Mouse (Mus musculus) urinary bladder, postnatal 0 days (tissue): ENCODE results near the gene Porcn. TPM values are rescaled to one million over a fixed set of nuclear protein-coding genes. Genes with fewer than 3 reads are reported as not detected.

Experiments
- polyA plus RNA-seq: library from polyadenylated mRNA; unstranded; fragments of >200 nt; fragmentation: Nextera tagmentation; extraction: Ambion mirVana; gene quantifications from 2 replicates; pipeline ENCODE4 v1.2.1, GENCODE M21; 2015

The Porcn gene
- polyA plus RNA-seq, result 17.8 and 20.1 TPM in 2 replicates

DNA sequence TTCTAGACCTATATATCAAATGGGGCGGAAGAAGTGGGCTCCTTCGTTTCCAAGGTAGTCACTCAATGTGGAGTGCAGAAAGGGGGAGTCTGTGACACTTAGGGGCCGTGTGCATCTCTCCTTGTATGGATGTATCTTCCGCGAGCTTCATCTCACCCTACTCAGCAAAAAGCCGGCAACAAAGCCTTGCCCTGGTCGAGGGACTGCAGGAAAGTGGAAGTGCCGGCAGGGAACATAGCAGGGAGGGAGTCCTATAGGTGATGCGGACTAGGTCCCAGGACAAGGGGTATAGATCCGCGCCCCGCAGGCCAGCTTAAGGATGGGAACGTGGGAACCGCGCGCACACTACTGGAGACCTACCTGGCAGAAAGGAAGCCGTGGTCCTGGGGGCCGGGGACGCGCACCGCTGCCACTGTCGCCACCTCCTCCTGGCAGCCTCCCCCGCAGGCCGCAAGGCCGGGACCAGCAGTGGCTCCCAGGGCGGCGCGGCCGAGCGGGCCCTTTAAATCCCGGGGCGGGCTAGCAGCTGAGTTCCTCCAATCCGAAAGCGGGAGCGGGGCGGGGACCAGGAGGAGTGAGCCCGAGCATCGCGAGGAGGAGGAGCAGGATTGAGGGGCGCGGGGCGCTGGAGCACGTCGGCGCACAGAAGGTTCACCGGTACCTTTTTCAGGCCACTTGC lies at the start of gene Porcn:
TSS of gene Porcn (minus strand) at position 511 of the 679 bp plus-strand sequence.

DNA sequence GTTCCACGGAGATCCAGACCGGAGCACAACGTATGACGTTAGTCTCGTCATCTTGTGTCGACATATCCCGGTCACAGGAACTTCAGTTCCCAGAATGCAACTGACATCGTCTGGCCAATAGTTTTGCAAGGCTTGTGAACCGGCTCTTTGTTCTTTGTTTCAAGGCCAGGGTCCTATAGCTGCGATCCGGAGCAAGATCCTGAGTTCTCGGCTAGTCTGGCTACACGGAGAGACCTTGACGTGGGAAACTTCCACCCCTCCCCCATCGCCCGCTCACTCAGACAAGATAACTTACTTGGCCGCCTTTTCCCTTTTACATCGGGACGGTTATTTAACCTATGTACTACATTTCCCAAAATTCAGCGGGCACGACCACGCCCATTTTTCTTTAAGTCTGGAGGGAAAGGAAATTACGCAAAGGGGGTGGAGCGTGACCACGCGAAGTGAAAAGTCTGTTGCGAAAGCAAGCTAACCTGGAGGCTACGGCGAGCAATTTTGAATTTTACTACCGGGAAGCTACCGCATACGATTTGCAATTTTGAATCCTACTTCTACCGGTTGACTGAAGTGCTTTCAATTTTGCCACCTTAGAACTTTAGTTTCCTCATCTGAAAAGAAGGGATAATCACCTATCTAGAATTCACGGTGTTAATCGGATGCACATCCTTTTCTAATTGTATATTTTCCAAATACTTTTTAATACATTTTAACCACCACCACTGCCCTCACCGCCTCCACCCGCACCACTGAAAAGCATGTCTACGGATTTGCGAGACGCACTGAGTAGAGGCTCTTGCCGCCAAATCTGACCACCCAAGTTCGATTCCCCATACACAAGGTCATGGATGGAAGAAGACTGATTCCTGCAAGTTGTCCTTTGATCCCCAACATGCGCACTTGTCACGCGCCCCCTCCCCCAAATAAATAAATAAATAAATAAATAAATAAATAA lies 46.3 kb upstream of the Porcn start, which contains the start of gene Ftsj1:
TSS of gene Ftsj1 (minus strand) at position 73 of the 952 bp plus-strand sequence.

DNA sequence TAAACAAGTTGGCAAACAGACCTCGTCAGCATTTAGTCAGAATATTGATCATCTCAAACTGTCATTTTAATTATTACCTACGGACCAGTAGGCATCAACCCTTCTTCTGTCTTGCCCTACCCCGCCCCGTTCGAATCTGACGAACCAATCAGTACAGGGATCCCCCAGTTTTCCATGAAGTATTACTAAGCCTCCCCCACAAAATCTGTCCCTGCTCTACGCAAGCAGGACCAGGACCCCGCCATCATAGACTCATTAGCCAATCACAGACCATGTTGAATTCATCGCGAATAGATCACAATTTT lies 13.0 kb downstream of the Porcn start, which contains the start of gene Ebp:
TSS of gene Ebp (minus strand) at position 94 of the 305 bp plus-strand sequence.

DNA sequence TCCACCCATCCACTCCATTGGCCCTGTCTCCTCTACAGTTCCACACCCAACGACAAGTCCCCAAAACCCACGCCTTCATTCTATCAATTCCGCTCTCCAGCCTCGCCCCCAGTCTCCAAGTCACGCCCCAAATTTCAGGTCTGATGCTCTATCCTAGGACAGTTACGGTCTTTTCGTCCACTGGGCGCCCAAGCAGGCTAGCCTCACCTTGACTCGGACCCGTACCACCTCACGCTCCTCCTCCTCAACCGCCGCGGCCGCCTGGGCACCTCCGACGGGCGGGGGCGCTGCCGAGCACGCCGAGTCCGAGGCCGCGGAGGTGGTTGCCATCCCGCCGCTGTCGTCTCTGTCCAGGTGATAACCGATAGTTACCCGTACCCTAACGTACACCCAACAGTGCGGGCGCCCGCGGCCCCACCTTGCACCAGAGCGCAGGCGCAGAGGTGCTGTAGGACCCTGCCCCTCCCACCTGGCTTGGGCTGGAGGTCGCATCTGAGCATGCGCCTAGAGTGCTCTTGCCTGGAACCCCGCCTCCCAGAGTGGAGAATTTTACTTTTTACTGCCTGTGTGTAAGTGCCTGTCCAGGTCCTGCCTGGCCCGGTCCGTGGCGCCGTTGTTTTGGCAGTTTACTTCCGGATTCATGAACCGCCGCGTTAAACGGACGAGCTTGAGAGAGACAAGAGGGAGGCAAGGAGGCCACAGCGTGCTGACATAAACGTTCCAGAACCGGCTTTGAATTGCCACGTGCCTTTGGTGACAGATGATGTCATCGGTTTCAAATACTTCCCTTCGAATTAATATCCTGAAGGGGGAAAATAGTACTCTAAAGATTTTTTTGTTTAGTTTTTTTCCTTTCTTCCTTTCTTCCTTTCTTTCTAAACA lies 30.6 kb downstream of the Porcn start, which contains the start of gene Tbc1d25:
TSS of gene Tbc1d25 (minus strand) at position 678 of the 882 bp plus-strand sequence.

DNA sequence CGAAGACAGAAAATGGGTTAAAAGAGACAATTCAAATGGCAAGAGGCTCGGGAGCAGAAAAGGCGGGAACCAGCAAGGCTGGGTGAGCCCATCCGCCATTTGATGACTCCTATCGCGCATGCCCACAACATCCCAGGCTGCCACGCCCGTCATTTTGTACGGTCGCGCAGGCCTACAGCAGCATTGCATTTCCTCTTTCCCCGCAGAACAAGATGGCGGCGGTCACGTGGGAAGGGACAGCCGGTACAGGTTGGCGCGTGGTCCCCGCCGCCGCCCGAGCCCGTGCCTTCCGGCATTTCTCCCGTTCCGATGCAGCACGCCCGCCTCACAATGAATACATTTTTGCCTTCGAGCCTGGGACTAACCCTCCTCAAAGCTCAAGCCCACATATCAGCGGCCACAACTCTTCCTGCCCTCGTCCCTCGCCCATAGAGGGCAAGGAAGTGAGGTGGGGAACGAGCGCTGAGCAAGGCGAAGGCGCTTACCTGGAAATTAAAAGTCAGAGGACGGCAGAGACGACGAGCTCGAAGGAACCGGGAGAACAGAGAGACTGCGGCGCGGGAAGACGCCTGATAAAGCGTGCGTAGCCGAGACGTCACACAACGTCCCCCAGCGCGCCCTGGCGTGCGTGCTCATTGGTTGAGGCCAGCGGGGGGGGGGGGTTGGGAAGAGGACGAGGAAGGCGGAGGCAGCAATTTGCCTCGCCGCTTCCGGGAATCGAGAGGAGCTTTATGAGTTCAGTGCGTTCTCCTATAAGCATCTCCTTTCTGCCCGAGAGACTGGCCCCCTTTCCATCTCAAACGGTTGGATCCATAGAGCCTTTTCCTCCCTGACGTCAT lies 61.0 kb downstream of the Porcn start, which contains the start of gene Rbm3:
TSS of gene Rbm3 (minus strand) at position 728 of the 839 bp plus-strand sequence.

Other genes starting within 250 kb of the Porcn start
- 0.19 and 0.42 TPM in 2 replicates for gene Gata1, start 228.5 kb downstream of the Porcn start, polyA plus RNA-seq
- not detected in 2 replicates for gene Glod5, start 188.0 kb downstream of the Porcn start, polyA plus RNA-seq
- gene Suv39h1, start 131.8 kb downstream of the Porcn start, polyA plus RNA-seq, result 13.4 and 15.2 TPM in 2 replicates
- gene Was, start 116.0 kb downstream of the Porcn start, polyA plus RNA-seq, result 0.46 and 0.93 TPM in 2 replicates
- gene Wdr13, start 73.6 kb downstream of the Porcn start, polyA plus RNA-seq, result 20.9 and 21.7 TPM in 2 replicates
- 526 and 612 TPM in 2 replicates for gene Rbm3, start 60.6 kb downstream of the Porcn start, polyA plus RNA-seq
- 7.1 and 7.2 TPM in 2 replicates for gene Tbc1d25, start 30.3 kb downstream of the Porcn start, polyA plus RNA-seq
- 37.5 and 39.9 TPM in 2 replicates for gene Ebp, start 13.0 kb downstream of the Porcn start, polyA plus RNA-seq
- gene Ftsj1, start 45.9 kb upstream of the Porcn start, polyA plus RNA-seq, result 20.0 and 21.2 TPM in 2 replicates
- 3.0 and 3.7 TPM in 2 replicates for gene Slc38a5, start 64.6 kb upstream of the Porcn start, polyA plus RNA-seq
- gene Ssxb10, start 120.9 kb upstream of the Porcn start, polyA plus RNA-seq, result not detected in 2 replicates
- not detected in 2 replicates for gene Ssxb9, start 160.5 kb upstream of the Porcn start, polyA plus RNA-seq
- not detected in 2 replicates for gene Ssxb1, start 206.8 kb upstream of the Porcn start, polyA plus RNA-seq